Mouse (Mus musculus): ENCODE measurements at regions not wholly inside any gene's neighbourhood (a gene's known extent, or its start where the extent isn't known, plus 50 kb on each side); places are given as distances from the start of the nearest gene placed in this dataset.
"Not testable (repeated sequence)": the region's sequence is repeated elsewhere in the genome, so short reads cannot be mapped to it uniquely, and the experiment has no call there.

GRCm38 (mm10) chr15:19585281-19585680, 766.5 kb downstream of the Cdh10 start:
- in situ Hi-C loops (cut with MboI; ENCODE audit: low pct_ligation_motif_present, low pct_unique_long_range_greater_than_20kb, low sequenced_read_pairs), result no loop called here
- no peak overlapping the region for H3K9ac ChIP-seq (ENCODE audit: insufficient read depth, low read depth)
- H3K4me1 ChIP-seq (ENCODE audit: control insufficient read depth in 1 of 2, insufficient read depth in 2 of 2), result no peaks in the 10 kb centered on the region
- dilution Hi-C loops (cut with MboI; ENCODE audit: extremely low pct_ligation_motif_present, extremely low pct_unique_long_range_greater_than_20kb, low sequenced_read_pairs), result no loop called here
- H3K4me2 ChIP-seq (ENCODE audit: insufficient read depth, low read depth, poor library complexity, severe bottlenecking), result no peak overlapping the region
- H3K4me3 ChIP-seq (replicated peaks in 1 of 3; ENCODE audit: low read depth in 2 of 3, low read length in 2 of 3, poor library complexity in 1 of 3), result no peak overlapping the region
- no peaks in the 10 kb centered on the region for H3K36me3 ChIP-seq (replicated peaks in 1 of 2; ENCODE audit: control insufficient read depth in 1 of 2, insufficient read depth in 1 of 2, low read length in 1 of 2)
- H3K27me3 ChIP-seq (replicated peaks), result no peaks in the 10 kb centered on the region
- no peak for TF ChIP-seq POLR2A (IDR thresholded peaks at IDR 0.05; ENCODE audit: low read depth, low read length)
- no peak for TF ChIP-seq HCFC1 (IDR thresholded peaks at IDR 0.05; ENCODE audit: low read depth, low read length)
- no peak for TF ChIP-seq JUND (conservative IDR thresholded peaks at IDR 0.05; ENCODE audit: low read depth, low read length)
- TF ChIP-seq MAX (IDR thresholded peaks at IDR 0.05; ENCODE audit: low read length), result no peak
- TF ChIP-seq PAX5 (IDR thresholded peaks at IDR 0.05; ENCODE audit: low read length), result no peak
- no peak for TF ChIP-seq TBP (conservative IDR thresholded peaks at IDR 0.05; ENCODE audit: low read depth, low read length)
- TF ChIP-seq ZMIZ1 (IDR thresholded peaks at IDR 0.05; ENCODE audit: low read depth, low read length), result no peak
- no peak for TF ChIP-seq CHD2 (IDR thresholded peaks at IDR 0.05; ENCODE audit: low read length)
- TF ChIP-seq MYC (IDR thresholded peaks at IDR 0.05; ENCODE audit: low read depth, low read length), result no peak
- no peaks in the 10 kb centered on the region for H3K79me2 ChIP-seq (replicated peaks; ENCODE audit: control insufficient read depth, extremely low read depth, insufficient read depth, poor library complexity, severe bottlenecking)
- no peak overlapping the region for H3K27ac ChIP-seq (ENCODE audit: insufficient read depth, low read depth)
- peaks cover 15% of the 10 kb centered on the region for H3K9me3 ChIP-seq (replicated peaks; ENCODE audit: low read length)
- no peak for DNase-seq (ENCODE audit: extremely low read depth)

GRCm38 (mm10) chr15:19593746-19594145, 775.0 kb downstream of the Cdh10 start:
- in situ Hi-C loops (cut with MboI; ENCODE audit: low pct_ligation_motif_present, low pct_unique_long_range_greater_than_20kb, low sequenced_read_pairs), result no loop called here
- Histone ChIP-seq H3K4me3 (replicated peaks in 1 of 3; ENCODE audit: low read depth in 2 of 3, low read length in 2 of 3, poor library complexity in 1 of 3) (no peak overlapping the region), H3K4me1 (ENCODE audit: control insufficient read depth in 1 of 2, insufficient read depth in 2 of 2) (no peaks in the 10 kb centered on the region), H3K9ac (ENCODE audit: insufficient read depth, low read depth) (no peak overlapping the region), H3K27me3 (replicated peaks) (no peaks in the 10 kb centered on the region), H3K79me2 (replicated peaks; ENCODE audit: control insufficient read depth, extremely low read depth, insufficient read depth, poor library complexity, severe bottlenecking) (no peaks in the 10 kb centered on the region), H3K4me2 (ENCODE audit: insufficient read depth, low read depth, poor library complexity, severe bottlenecking) (no peak overlapping the region), H3K36me3 (replicated peaks in 1 of 2; ENCODE audit: control insufficient read depth in 1 of 2, insufficient read depth in 1 of 2, low read length in 1 of 2) (no peaks in the 10 kb centered on the region), H3K27ac (ENCODE audit: insufficient read depth, low read depth) (no peak overlapping the region), H3K9me3 (replicated peaks; ENCODE audit: low read length) (peaks cover 23% of the 10 kb centered on the region)
- DNase-seq (ENCODE audit: extremely low read depth), result no peak
- TF ChIP-seq ELF1 (IDR thresholded peaks at IDR 0.05; ENCODE audit: low read depth, low read length) (no peak), IRF4 (IDR thresholded peaks at IDR 0.05; ENCODE audit: low read depth, low read length) (no peak), EP300 (IDR thresholded peaks at IDR 0.05; ENCODE audit: low read length) (no peak), PAX5 (IDR thresholded peaks at IDR 0.05; ENCODE audit: low read length) (no peak), RCOR1 (conservative IDR thresholded peaks at IDR 0.05; ENCODE audit: low read depth, low read length) (no peak), CTCF (conservative IDR thresholded peaks at IDR 0.05 in 1 of 2, IDR thresholded peaks at IDR 0.05 in 1 of 2; ENCODE audit: low read depth in 2 of 2, low read length in 2 of 2) (no peak), KAT2A (IDR thresholded peaks at IDR 0.05; ENCODE audit: insufficient replicate concordance, low read length) (no peak), E2F4 (IDR thresholded peaks at IDR 0.05; ENCODE audit: insufficient replicate concordance, low read depth, low read length) (no peak), USF1 (IDR thresholded peaks at IDR 0.05; ENCODE audit: low read depth, low read length) (no peak), POLR2A (IDR thresholded peaks at IDR 0.05; ENCODE audit: low read depth, low read length) (no peak), ZNF384 (IDR thresholded peaks at IDR 0.05; ENCODE audit: low read depth, low read length) (no peak), USF2 (conservative IDR thresholded peaks at IDR 0.05; ENCODE audit: low read depth, low read length) (no peak), ZMIZ1 (IDR thresholded peaks at IDR 0.05; ENCODE audit: low read depth, low read length) (no peak)
- dilution Hi-C loops (cut with MboI; ENCODE audit: extremely low pct_ligation_motif_present, extremely low pct_unique_long_range_greater_than_20kb, low sequenced_read_pairs), result no loop called here

GRCm38 (mm10) chr15:19622367-19622766, 803.6 kb downstream of the Cdh10 start:
- H3K9ac ChIP-seq (ENCODE audit: insufficient read depth, low read depth); H3K4me1 ChIP-seq (ENCODE audit: control insufficient read depth in 1 of 2, insufficient read depth in 2 of 2); H3K4me3 ChIP-seq (replicated peaks in 1 of 3; ENCODE audit: low read depth in 2 of 3, low read length in 2 of 3, poor library complexity in 1 of 3); dilution Hi-C loops (cut with MboI; ENCODE audit: extremely low pct_ligation_motif_present, extremely low pct_unique_long_range_greater_than_20kb, low sequenced_read_pairs); DNase-seq (ENCODE audit: extremely low read depth); H3K27me3 ChIP-seq (replicated peaks); H3K79me2 ChIP-seq (replicated peaks; ENCODE audit: control insufficient read depth, extremely low read depth, insufficient read depth, poor library complexity, severe bottlenecking); H3K4me2 ChIP-seq (ENCODE audit: insufficient read depth, low read depth, poor library complexity, severe bottlenecking); H3K36me3 ChIP-seq (replicated peaks in 1 of 2; ENCODE audit: control insufficient read depth in 1 of 2, insufficient read depth in 1 of 2, low read length in 1 of 2); in situ Hi-C loops (cut with MboI; ENCODE audit: low pct_ligation_motif_present, low pct_unique_long_range_greater_than_20kb, low sequenced_read_pairs); H3K27ac ChIP-seq (ENCODE audit: insufficient read depth, low read depth): not testable (repeated sequence)
- H3K9me3 ChIP-seq (replicated peaks; ENCODE audit: low read length), result peaks cover 34% of the 10 kb centered on the region

All from CH12.LX (cell line).